Mouse (Mus musculus): ENCODE results near the gene Cltc.

DNA sequence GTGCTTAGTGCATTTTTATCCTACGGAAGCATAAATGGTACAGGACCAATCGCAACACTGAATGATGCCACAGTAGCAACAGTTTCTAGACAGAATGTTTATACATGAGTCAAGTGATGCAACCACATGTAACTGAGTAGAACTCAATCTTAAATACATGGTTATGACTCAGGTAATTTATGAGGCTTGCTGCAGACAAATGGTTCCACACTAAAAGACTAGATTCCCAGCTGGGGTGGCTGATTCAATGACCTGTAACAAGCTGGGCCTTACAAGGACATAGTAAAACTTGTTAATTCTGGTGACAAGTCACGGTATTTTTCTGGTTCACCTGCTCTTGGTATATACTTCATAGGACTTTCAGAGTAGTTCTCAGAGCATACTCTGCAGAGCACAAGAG is 65.9 kb downstream of the Cltc start:
- TF ChIP-seq CTCF (IDR thresholded peaks at IDR 0.05; ENCODE audit: low read depth, low read length) (no peak), TAL1 (conservative IDR thresholded peaks at IDR 0.05; ENCODE audit: low read depth, low read length) (no peak), GATA2 (IDR thresholded peaks at IDR 0.05; ENCODE audit: borderline replicate concordance, low read depth, low read length) (no peak), POLR2AphosphoS5 (IDR thresholded peaks at IDR 0.05; ENCODE audit: insufficient replicate concordance, low read depth, low read length) (no peak), GATA1 (IDR thresholded peaks at IDR 0.05; ENCODE audit: borderline replicate concordance, low read length) (no peak)
